Mouse (Mus musculus) midbrain, embryonic 16.5 days (tissue): Measurements from ENCODE around the gene Il20. TPM values are rescaled to one million over a fixed set of nuclear protein-coding genes. Genes with fewer than 3 reads are reported as not detected.

Experiments
- ATAC-seq: fragments of 200-750 bp; cut with Nextera tagmentation; 2 replicates; pipeline ENCODE4 v1.8.0; 2017; ENCODE audit warnings: moderate TSS enrichment
- H3K27ac ChIP-seq: fragments of 300-500 bp; sonication (generic); 2 replicates; pipeline ENCODE4 v1.5.1; 2014; ENCODE audit warnings: mild to moderate bottlenecking, low read length, mixed read lengths
- H3K27me3 ChIP-seq: fragments of 300-500 bp; sonication (generic); 2 replicates; pipeline ENCODE4 v1.6.1; 2014; ENCODE audit warnings: low read depth, low read length, mixed read lengths; ENCODE audit not compliant: control insufficient read depth, insufficient read depth
- H3K36me3 ChIP-seq: fragments of 300-500 bp; sonication (generic); 2 replicates; pipeline ENCODE4 v1.6.1; 2014; ENCODE audit warnings: mild to moderate bottlenecking, low read length, moderate library complexity, mixed read lengths; ENCODE audit not compliant: control insufficient read depth, insufficient read depth
- H3K4me1 ChIP-seq: fragments of 300-500 bp; sonication (generic); 2 replicates; pipeline ENCODE4 v1.6.1; 2014; ENCODE audit warnings: mild to moderate bottlenecking, low read length, mixed read lengths; ENCODE audit not compliant: control insufficient read depth, insufficient read depth
- H3K4me2 ChIP-seq: fragments of 300-500 bp; sonication (generic); 2 replicates; pipeline ENCODE4 v1.6.1; 2014; ENCODE audit warnings: mild to moderate bottlenecking, low read length, mixed read lengths
- H3K4me3 ChIP-seq: fragments of 300-500 bp; sonication (generic); 2 replicates; pipeline ENCODE4 v1.5.1; 2014; ENCODE audit warnings: low read depth, mild to moderate bottlenecking, low read length, moderate library complexity, mixed read lengths
- H3K9ac ChIP-seq: fragments of 300-500 bp; sonication (generic); 2 replicates; pipeline ENCODE4 v1.6.1; 2014; ENCODE audit warnings: low read depth, low read length, mixed read lengths
- H3K9me3 ChIP-seq: fragments of 300-500 bp; sonication (generic); replicated peaks from 2 replicates; pipeline ENCODE4 v1.6.1; 2014; ENCODE audit warnings: mild to moderate bottlenecking, low read length, mixed read lengths; ENCODE audit not compliant: control insufficient read depth, poor library complexity, severe bottlenecking
- WGBS: fragments of 180-500 bp; shearing (Covaris S2); extraction: QIAGEN DNeasy Blood & Tissue Kit; methylation state at CpG from one replicate; pipeline ENCODE4 v1.1.7; 2014; 5-methylcytosine and 5-hydroxymethylcytosine counted together
- polyA plus RNA-seq: library from polyadenylated mRNA; unstranded; fragments of >200 nt; fragmentation: Nextera tagmentation; extraction: Ambion mirVana; gene quantifications from 2 replicates; pipeline ENCODE4 v1.2.1, GENCODE M21; 2015

Il20 gene
- not detected in 2 replicates for polyA plus RNA-seq

DNA sequence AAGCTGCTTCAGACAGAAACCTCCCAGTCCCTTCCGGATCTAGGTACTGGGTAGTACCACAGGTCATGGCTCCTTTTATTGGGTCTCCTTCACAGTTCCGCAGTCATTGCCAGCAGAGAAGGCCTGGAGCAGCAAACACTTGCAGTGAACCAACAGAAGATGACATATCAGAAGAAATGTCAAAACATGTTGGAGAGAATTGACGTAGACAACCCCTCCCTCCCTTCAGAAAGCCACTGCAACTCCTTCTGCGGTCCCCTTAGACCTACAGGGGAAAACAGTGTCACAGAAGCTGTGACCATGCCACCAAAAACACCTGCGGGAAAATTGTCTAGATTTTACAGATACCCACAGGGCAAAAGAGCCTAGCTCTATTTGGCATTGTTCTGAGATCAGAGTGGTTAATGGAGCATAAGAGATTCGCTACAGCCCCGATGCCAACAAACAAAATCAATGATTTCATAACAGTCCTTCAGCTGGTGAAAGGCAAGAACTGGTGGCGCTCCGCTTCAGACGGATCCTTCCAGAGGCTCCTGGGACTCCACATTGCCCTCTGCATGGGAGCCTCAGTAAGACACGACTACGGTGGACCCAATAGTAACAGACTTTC is at the start of gene Il20:
Il20 (minus strand) TSS at position 51 of the 610 bp plus-strand sequence.
- Histone ChIP-seq H3K4me3 (no peak within 1 kb of the TSS), H3K4me1 (no peaks in the 10 kb centered on the region), H3K9me3 (no peaks in the 10 kb centered on the region), H3K36me3 (no peaks in the 10 kb centered on the region), H3K9ac (no peak within 1 kb of the TSS), H3K27ac (no peak within 1 kb of the TSS), H3K4me2 (no peak within 1 kb of the TSS), H3K27me3 (no peaks in the 10 kb centered on the region)
- WGBS: 79% methylated on average over 12 of the region's 12 CpGs
- no peak for ATAC-seq

- no peak overlapping the region for H3K4me3 ChIP-seq
- ATAC-seq: no peak
- H3K9me3 ChIP-seq: no peaks in the 10 kb centered on the region
- no peaks in the 10 kb centered on the region for H3K27me3 ChIP-seq
- no peaks in the 10 kb centered on the region for H3K4me1 ChIP-seq
- no peaks in the 10 kb centered on the region for H3K36me3 ChIP-seq
- no peak overlapping the region for H3K27ac ChIP-seq
- no peak overlapping the region for H3K9ac ChIP-seq
- no peak overlapping the region for H3K4me2 ChIP-seq
- WGBS: 75% methylated on average over 6 of the region's 6 CpGs
These were observed 35.7 kb upstream of the Il20 start for GRCm38 (mm10) chr1:130946920-130947319.

DNA sequence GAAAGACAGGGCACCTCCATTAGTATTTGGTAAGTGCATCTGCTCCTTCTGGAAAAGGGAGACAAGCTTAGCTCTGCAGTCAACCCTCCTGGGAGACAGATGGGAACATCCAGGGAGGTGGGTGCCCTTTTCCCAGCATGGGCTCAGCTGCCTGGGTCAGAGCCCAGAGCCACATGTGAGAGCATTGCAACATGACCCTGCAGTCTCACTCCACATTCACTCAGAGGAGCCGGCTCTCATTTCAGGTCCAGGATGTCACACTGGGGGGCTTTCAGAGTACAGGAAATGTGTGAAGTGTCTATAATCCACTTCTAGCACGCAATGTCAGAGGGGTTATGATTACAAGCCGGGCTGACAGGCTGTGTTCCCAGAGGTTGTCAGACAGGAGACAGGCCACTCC is 30.6 kb upstream of the Il20 start:
- H3K36me3 ChIP-seq: no peaks in the 10 kb centered on the region
- no peak for ATAC-seq
- no peaks in the 10 kb centered on the region for H3K9me3 ChIP-seq
- no peaks in the 10 kb centered on the region for H3K4me1 ChIP-seq
- H3K27ac ChIP-seq: no peak overlapping the region
- H3K27me3 ChIP-seq: no peaks in the 10 kb centered on the region
- no peak overlapping the region for H3K4me2 ChIP-seq
- H3K4me3 ChIP-seq: no peak overlapping the region
- WGBS: 55% methylated on average over 3 of the region's 3 CpGs
- H3K9ac ChIP-seq: no peak overlapping the region

- WGBS: 84% methylated on average over 4 of the region's 4 CpGs
- no peak within 1 kb of the TSS for H3K27ac ChIP-seq
- H3K9ac ChIP-seq: no peak within 1 kb of the TSS
These were observed 28.9 kb upstream of the Il20 start, which contains the start of gene Il19 for GRCm38 (mm10) chr1:130940065-130940687. Gene Il19, minus strand, starts transcription at chr1:130940115.

GRCm38 (mm10) chr1:130938192-130938591 is 26.9 kb upstream of the Il20 start:
- no peaks in the 10 kb centered on the region for H3K36me3 ChIP-seq
- no peaks in the 10 kb centered on the region for H3K27me3 ChIP-seq
- no peaks in the 10 kb centered on the region for H3K4me1 ChIP-seq
- H3K9ac ChIP-seq: no peak overlapping the region
- 52% methylated on average over 7 of the region's 7 CpGs for WGBS
- no peak overlapping the region for H3K4me3 ChIP-seq
- H3K27ac ChIP-seq: no peak overlapping the region
- ATAC-seq: no peak
- no peaks in the 10 kb centered on the region for H3K9me3 ChIP-seq
- no peak overlapping the region for H3K4me2 ChIP-seq

More at GRCm38 (mm10) chr1:130940065-130940687, 28.9 kb upstream of the Il20 start, which contains the start of gene Il19:
- Histone ChIP-seq H3K4me3 (no peak within 1 kb of the TSS), H3K4me2 (no peak within 1 kb of the TSS), H3K9me3 (no peaks in the 10 kb centered on the region), H3K4me1 (no peaks in the 10 kb centered on the region), H3K36me3 (no peaks in the 10 kb centered on the region), H3K27me3 (no peaks in the 10 kb centered on the region)
- ATAC-seq: no peak

DNA sequence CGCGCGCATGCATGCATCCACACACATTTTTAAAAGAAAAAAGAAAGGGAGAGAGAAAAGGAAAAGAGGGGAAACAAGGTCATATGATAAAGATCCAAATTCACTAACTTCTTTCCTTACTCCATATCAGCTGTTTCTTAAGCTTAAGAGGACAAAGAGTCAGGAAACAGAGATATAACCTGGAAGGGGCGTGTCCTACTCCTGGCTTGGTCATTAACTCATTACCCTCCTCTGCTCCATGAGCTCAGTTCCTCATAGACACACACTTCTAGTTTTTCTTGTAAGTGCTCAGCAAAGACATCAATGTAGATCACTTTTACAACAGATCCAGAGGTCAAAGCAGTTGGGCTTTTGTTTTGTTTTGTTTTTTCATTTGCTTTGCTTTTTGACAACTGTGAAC is 25.9 kb upstream of the Il20 start:
- WGBS: 93% methylated on average over 4 of the region's 4 CpGs
- no peak for ATAC-seq
- no peak overlapping the region for H3K4me3 ChIP-seq

GRCm38 (mm10) chr1:130936351-130936750 is 25.1 kb upstream of the Il20 start:
- Histone ChIP-seq H3K4me2 (no peak overlapping the region), H3K27me3 (no peaks in the 10 kb centered on the region), H3K9ac (no peak overlapping the region), H3K4me1 (no peaks in the 10 kb centered on the region), H3K9me3 (no peaks in the 10 kb centered on the region), H3K27ac (no peak overlapping the region), H3K36me3 (no peaks in the 10 kb centered on the region), H3K4me3 (no peak overlapping the region)
- 60% methylated on average over 6 of the region's 6 CpGs for WGBS
- ATAC-seq: no peak

More for the DNA sequence above, 25.9 kb upstream of the Il20 start:
- no peaks in the 10 kb centered on the region for H3K27me3 ChIP-seq
- no peak overlapping the region for H3K4me2 ChIP-seq
- no peaks in the 10 kb centered on the region for H3K4me1 ChIP-seq
- H3K36me3 ChIP-seq: no peaks in the 10 kb centered on the region
- no peak overlapping the region for H3K27ac ChIP-seq
- H3K9me3 ChIP-seq: no peaks in the 10 kb centered on the region
- no peak overlapping the region for H3K9ac ChIP-seq

- Histone ChIP-seq H3K27ac (no peak overlapping the region), H3K27me3 (no peaks in the 10 kb centered on the region), H3K4me3 (no peak overlapping the region), H3K4me1 (no peaks in the 10 kb centered on the region), H3K36me3 (no peaks in the 10 kb centered on the region), H3K9me3 (no peaks in the 10 kb centered on the region), H3K4me2 (no peak overlapping the region), H3K9ac (no peak overlapping the region)
- no peak for ATAC-seq
These were observed 15.2 kb upstream of the Il20 start for GRCm38 (mm10) chr1:130926484-130926883.

DNA sequence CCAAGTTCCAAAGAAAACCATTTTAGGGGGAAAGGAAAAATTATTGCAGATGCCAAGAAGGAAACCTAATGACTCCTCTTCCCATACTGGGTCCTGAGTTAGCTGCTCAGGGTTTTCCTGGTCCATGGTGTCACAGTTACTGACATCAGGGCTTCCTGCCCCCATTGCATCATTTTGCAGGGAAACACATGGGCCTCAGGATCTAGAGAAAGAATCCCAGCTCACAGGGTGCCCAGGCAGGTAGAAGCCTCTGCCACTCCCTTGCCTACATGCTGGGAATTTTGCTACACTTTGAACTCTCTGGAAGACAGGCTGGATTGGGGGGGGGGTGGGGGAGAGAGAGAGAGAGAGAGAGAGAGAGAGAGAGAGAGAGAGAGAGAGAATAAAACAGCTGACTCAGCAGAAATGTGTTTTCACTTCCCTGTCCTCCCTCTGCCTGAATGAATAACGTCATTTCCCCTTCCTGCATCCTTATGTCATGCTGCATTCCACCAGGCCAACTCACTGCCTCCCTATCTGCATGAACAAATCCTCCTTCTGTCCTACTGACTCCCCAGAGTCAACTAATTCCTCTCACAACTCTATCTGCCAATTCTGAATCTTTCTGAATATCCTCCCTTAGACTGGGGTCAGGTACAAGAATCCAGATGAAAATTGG is 7.2 kb upstream of the Il20 start:
- no peaks in the 10 kb centered on the region for H3K9me3 ChIP-seq
- no peak for ATAC-seq
- no peak overlapping the region for H3K27ac ChIP-seq
- WGBS: 67% methylated on average over 1 of the region's 1 CpGs
- H3K4me1 ChIP-seq: no peaks in the 10 kb centered on the region
- H3K4me3 ChIP-seq: no peak overlapping the region
- H3K27me3 ChIP-seq: no peaks in the 10 kb centered on the region
- H3K9ac ChIP-seq: no peak overlapping the region
- no peaks in the 10 kb centered on the region for H3K36me3 ChIP-seq
- H3K4me2 ChIP-seq: no peak overlapping the region
